In genomic region chr7:98522576-98522975, GRCm38 (mm10) we compare ENCODE assay signal across 8 mouse cellular contexts. TPM values are rescaled to one million over a fixed set of nuclear protein-coding genes. Genes with fewer than 3 reads are reported as not detected.
DNase-seq lines count a peak whose midpoint lies in the region; ATAC-seq and TF ChIP-seq lines count a peak whose summit lies in the region.

No protein-coding gene starts in this region.

- H3K4me1 ChIP-seq in spleen, adult 2 months (ENCODE audit: control insufficient read depth, insufficient read depth, insufficient read length): peaks cover 19% of the 10 kb centered on the region; the same call in 1 of the 2 replicates
- peaks cover 42% of the 10 kb centered on the region for H3K4me1 ChIP-seq in heart, embryonic 13.5 days
- peaks cover 41% of the 10 kb centered on the region for H3K4me1 ChIP-seq in lung, embryonic 15.5 days

- H3K27me3 ChIP-seq in spleen, adult 2 months (ENCODE audit: control insufficient read depth, insufficient read depth, low read length): no peaks in the 10 kb centered on the region
- no peaks in the 10 kb centered on the region; the same call in 1 of the 2 replicates for H3K27me3 ChIP-seq in heart, embryonic 13.5 days (replicated peaks)
- H3K27me3 ChIP-seq in lung, embryonic 15.5 days: no peaks in the 10 kb centered on the region

- 35% methylated on average over 5 of the region's 5 CpGs for WGBS in spleen, adult 2 months
- 74% methylated on average over 5 of the region's 5 CpGs for WGBS in heart, embryonic 13.5 days
- 66% methylated on average over 5 of the region's 5 CpGs for WGBS in lung, embryonic 15.5 days

- peak overlapping the region; percentile 34; the same call in 1 of the 2 replicates for H3K27ac ChIP-seq in spleen, adult 2 months (ENCODE audit: insufficient read depth, low read length)
- H3K27ac ChIP-seq in heart, embryonic 13.5 days (replicated peaks): peak overlapping the region; percentile 55; the same call in 1 of the 2 replicates
- H3K27ac ChIP-seq in lung, embryonic 15.5 days: peak overlapping the region; percentile 84

- H3K4me2 ChIP-seq in heart, embryonic 13.5 days: no peak overlapping the region
- no peak overlapping the region for H3K4me2 ChIP-seq in lung, embryonic 15.5 days

- H3K9me3 ChIP-seq in heart, embryonic 13.5 days: no peaks in the 10 kb centered on the region
- H3K9me3 ChIP-seq in lung, embryonic 15.5 days: no peaks in the 10 kb centered on the region

- H3K4me3 ChIP-seq in spleen, adult 2 months (ENCODE audit: extremely low read depth, insufficient read depth, insufficient read length): no peak overlapping the region
- no peak overlapping the region for H3K4me3 ChIP-seq in heart, embryonic 13.5 days
- no peak overlapping the region for H3K4me3 ChIP-seq in lung, embryonic 15.5 days

- no peaks in the 10 kb centered on the region for H3K36me3 ChIP-seq in spleen, adult 2 months (ENCODE audit: control insufficient read depth, insufficient read depth, low read length)
- no peaks in the 10 kb centered on the region for H3K36me3 ChIP-seq in heart, embryonic 13.5 days
- no peaks in the 10 kb centered on the region for H3K36me3 ChIP-seq in lung, embryonic 15.5 days

- no peak for ATAC-seq in heart, embryonic 13.5 days (ENCODE audit: extremely low read depth, insufficient number of reproducible peaks, low FRiP score, low TSS enrichment)
- ATAC-seq in lung, embryonic 15.5 days (ENCODE audit: borderline replicate concordance, extremely low read depth, low FRiP score, low TSS enrichment): no peak

- no peak overlapping the region for H3K9ac ChIP-seq in heart, embryonic 13.5 days
- no peak overlapping the region for H3K9ac ChIP-seq in lung, embryonic 15.5 days

- DNase-seq in spleen, adult 2 months (ENCODE audit: low read depth in 1 of 2, low spot score in 2 of 2): no peak
- DNase-seq in spleen, adult 18-20 months: no peak
- DNase-seq in thymus, postnatal 25 days: peak; percentile 17
- no peak for DNase-seq in layer of hippocampus, adult 9-11 months
- no peak for DNase-seq in spleen, adult 12 weeks (ENCODE audit: low spot score)
- no peak for DNase-seq in embryo, embryonic 10.5 days (ENCODE audit: low spot score)

- TF ChIP-seq CTCF in spleen, adult 2 months (IDR thresholded peaks at IDR 0.05; ENCODE audit: extremely low read depth, insufficient read depth, insufficient read length, insufficient replicate concordance): no peak

- no peak for TF ChIP-seq POLR2A in spleen, adult 2 months (IDR thresholded peaks at IDR 0.05; ENCODE audit: low read depth, low read length)

RNA-seq across cellular contexts. Expression of gene Lrrc32, which starts 33.5 kb away (rescaled TPM):
- polyA plus RNA-seq in spleen, adult 2 months (2012; rRNA removed): 11.2 and 12.8 TPM in 2 replicates
- 4.9 and 6.0 TPM in 2 replicates for polyA plus RNA-seq in heart, embryonic 13.5 days (2015; fragmentation: Nextera tagmentation; extraction: Ambion mirVana)
- 4.8 and 5.5 TPM in 2 replicates for polyA plus RNA-seq in lung, embryonic 15.5 days (2015; fragmentation: Nextera tagmentation; extraction: Ambion mirVana)

Comparison
In these comparisons a context has a peak if more than half of its experiments do, and no peak if none do; other contexts are left out.
1. H3K27ac ChIP-seq: peak in every context shown above with its lines; median percentile 84 in lung, embryonic 15.5 days; 55 in heart, embryonic 13.5 days; 34 in spleen, adult 2 months.